In the genomic region with DNA sequence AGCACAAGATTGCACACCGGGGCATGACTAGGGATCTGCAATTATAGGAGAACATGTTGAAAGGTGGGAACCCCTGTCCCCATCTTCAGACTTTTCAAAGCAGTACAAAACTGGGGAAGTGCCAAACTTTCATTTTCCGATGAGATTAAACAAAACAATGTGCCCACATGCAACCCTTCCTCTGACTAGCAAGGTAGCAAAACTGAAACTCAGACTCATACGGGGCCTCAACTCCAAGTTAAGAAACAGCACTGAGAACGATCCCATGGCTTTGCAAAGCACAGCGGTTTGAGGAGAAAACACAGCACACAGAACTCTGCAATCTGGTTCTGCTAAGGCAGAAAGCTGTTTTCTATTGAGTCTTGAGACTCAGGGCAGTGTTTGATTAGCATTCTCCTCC, we compare ENCODE assay signal across 21 mouse cellular contexts.
"Had no signal": no experiment of that assay in that cellular context is flagged by ENCODE, and none has a peak within 500 bp of the region (broad histone marks: within the 10 kb centered on the region; RNA-seq: fewer than 3 reads in every experiment).

No protein-coding gene starts in this region.

- H3K4me2 ChIP-seq: lung, embryonic 15.5 days; midbrain, embryonic 11.5 days; midbrain, embryonic 13.5 days; midbrain, embryonic 15.5 days; neural tube, embryonic 13.5 days; neural tube, embryonic 15.5 days had no signal

- H3K27ac ChIP-seq: lung, embryonic 15.5 days; macrophage; midbrain, embryonic 13.5 days; midbrain, embryonic 15.5 days; neural tube, embryonic 13.5 days; neural tube, embryonic 15.5 days had no signal

- ATAC-seq: liver, postnatal 0 days; lung, postnatal 0 days; midbrain, embryonic 13.5 days; midbrain, embryonic 15.5 days had no signal

- H3K9me3 ChIP-seq: lung, embryonic 15.5 days; megakaryocyte, embryonic 14.5 days; midbrain, embryonic 13.5 days; midbrain, embryonic 15.5 days; neural tube, embryonic 13.5 days; neural tube, embryonic 15.5 days had no signal

- H3K36me3 ChIP-seq: lung, embryonic 15.5 days; midbrain, embryonic 13.5 days; midbrain, embryonic 15.5 days; neural tube, embryonic 13.5 days; neural tube, embryonic 15.5 days had no signal

- DNase-seq: liver, postnatal 0 days; lung, adult 2 months; lung, postnatal 14 days; lung, postnatal 36 days; retina, postnatal 1 day; right cerebral cortex, adult 18-20 months; right cerebral cortex, postnatal 25 days; right cerebral cortex, postnatal 4 days; spleen, adult 18-20 months; thymus, adult 2 months; thymus, postnatal 25 days; thymus, postnatal 4 days had no signal

- H3K4me3 ChIP-seq: lung, embryonic 15.5 days; megakaryocyte, embryonic 14.5 days; midbrain, embryonic 13.5 days; midbrain, embryonic 15.5 days; neural tube, embryonic 13.5 days; neural tube, embryonic 15.5 days had no signal

- H3K4me1 ChIP-seq: lung, embryonic 15.5 days; megakaryocyte, embryonic 14.5 days; midbrain, embryonic 13.5 days; midbrain, embryonic 15.5 days; neural tube, embryonic 13.5 days; neural tube, embryonic 15.5 days had no signal

- H3K9ac ChIP-seq: liver, postnatal 0 days; lung, embryonic 15.5 days; midbrain, embryonic 13.5 days; midbrain, embryonic 15.5 days; neural tube, embryonic 13.5 days; neural tube, embryonic 15.5 days had no signal

- H3K27me3 ChIP-seq: lung, embryonic 15.5 days; megakaryocyte, embryonic 14.5 days; midbrain, embryonic 13.5 days; midbrain, embryonic 15.5 days; neural tube, embryonic 13.5 days; neural tube, embryonic 15.5 days had no signal
